Mouse (Mus musculus) hindlimb bud, embryonic 11.5 days (tissue): ENCODE measurements around the gene Cdk2ap2.
"Not testable (repeated sequence)": the region's sequence is repeated elsewhere in the genome, so short reads cannot be mapped to it uniquely, and the experiment has no call there.

Source experiments
- DNase-seq: peaks from one replicate; pipeline ENCODE4 v3.0.0-alpha.2; 2012; ENCODE audit warnings: low read depth, low spot score; ENCODE audit errors: extremely low spot score

Cdk2ap2 gene

GRCm38 (mm10) chr19:4066877-4067276 lies 30.1 kb upstream of the Cdk2ap2 start:
- DNase-seq: no peak

- DNase-seq: not testable (repeated sequence)
These were observed 28.7 kb upstream of the Cdk2ap2 start for GRCm38 (mm10) chr19:4068242-4068641.

- no peak for DNase-seq
These were observed 28.1 kb upstream of the Cdk2ap2 start for GRCm38 (mm10) chr19:4068717-4069410.

- DNase-seq: no peak
These were observed 26.7 kb upstream of the Cdk2ap2 start for GRCm38 (mm10) chr19:4070311-4070710.

- DNase-seq: no peak
These were observed 26.2 kb upstream of the Cdk2ap2 start for GRCm38 (mm10) chr19:4070756-4071155.

- no peak for DNase-seq
These were observed 25.6 kb upstream of the Cdk2ap2 start for GRCm38 (mm10) chr19:4071406-4071805.

GRCm38 (mm10) chr19:4072706-4073424 lies 24.1 kb upstream of the Cdk2ap2 start:
- no peak for DNase-seq

- DNase-seq: no peak
These were observed 21.5 kb upstream of the Cdk2ap2 start for GRCm38 (mm10) chr19:4075531-4075930.

GRCm38 (mm10) chr19:4079594-4079993 lies 17.4 kb upstream of the Cdk2ap2 start:
- no peak for DNase-seq

- no peak for DNase-seq
These were observed 16.4 kb upstream of the Cdk2ap2 start for GRCm38 (mm10) chr19:4080511-4081009.

GRCm38 (mm10) chr19:4081394-4081793 lies 15.6 kb upstream of the Cdk2ap2 start, which contains the start of gene Cabp2:
Cabp2 (plus strand) TSS chr19:4081578.
- no peak for DNase-seq

GRCm38 (mm10) chr19:4082219-4082965 lies 14.6 kb upstream of the Cdk2ap2 start:
- no peak for DNase-seq

- DNase-seq: no peak
These were observed 13.7 kb upstream of the Cdk2ap2 start for GRCm38 (mm10) chr19:4083316-4083715.

- no peak for DNase-seq
These were observed 13.2 kb upstream of the Cdk2ap2 start for GRCm38 (mm10) chr19:4083826-4084225.

- no peak for DNase-seq
These were observed 12.0 kb upstream of the Cdk2ap2 start for GRCm38 (mm10) chr19:4084984-4085383.

- DNase-seq: no peak
These were observed 10.8 kb upstream of the Cdk2ap2 start for GRCm38 (mm10) chr19:4086156-4086555.

GRCm38 (mm10) chr19:4087090-4087489 lies 9.9 kb upstream of the Cdk2ap2 start:
- DNase-seq: no peak

GRCm38 (mm10) chr19:4088146-4088545 lies 8.8 kb upstream of the Cdk2ap2 start:
- no peak for DNase-seq

GRCm38 (mm10) chr19:4089128-4089527 lies 7.9 kb upstream of the Cdk2ap2 start:
- no peak for DNase-seq

- no peak for DNase-seq
These were observed 6.5 kb upstream of the Cdk2ap2 start for GRCm38 (mm10) chr19:4090446-4090845.

GRCm38 (mm10) chr19:4091383-4091782 lies 5.6 kb upstream of the Cdk2ap2 start:
- no peak for DNase-seq

GRCm38 (mm10) chr19:4092750-4093149 lies 4.2 kb upstream of the Cdk2ap2 start:
- DNase-seq: no peak
